Mouse (Mus musculus) limb, embryonic 12.5 days (tissue): ENCODE measurements around the gene Gm15127. TPM values are rescaled to one million over a fixed set of nuclear protein-coding genes. Genes with fewer than 3 reads are reported as not detected.
"Not testable (repeated sequence)": the region's sequence is repeated elsewhere in the genome, so short reads cannot be mapped to it uniquely, and the experiment has no call there.

Experiments used
- ATAC-seq: fragments of 200-750 bp; cut with Nextera tagmentation; 2 replicates; pipeline ENCODE4 v1.8.0; 2017; ENCODE audit warnings: low read depth, moderate TSS enrichment; ENCODE audit not compliant: insufficient number of reproducible peaks, insufficient read depth, low FRiP score, low TSS enrichment
- H3K27ac ChIP-seq: fragments of 300-500 bp; sonication (generic); 2 replicates; pipeline ENCODE4 v1.5.1; 2016; ENCODE audit warnings: mild to moderate bottlenecking, moderate library complexity
- H3K27me3 ChIP-seq: fragments of 300-500 bp; sonication (generic); 2 replicates; pipeline ENCODE4 v1.6.1; 2016; ENCODE audit warnings: mild to moderate bottlenecking, moderate library complexity
- H3K36me3 ChIP-seq: fragments of 300-500 bp; sonication (generic); 2 replicates; pipeline ENCODE4 v1.6.1; 2016; ENCODE audit warnings: mild to moderate bottlenecking, moderate library complexity
- H3K4me1 ChIP-seq: fragments of 300-500 bp; sonication (generic); replicated peaks from 2 replicates; pipeline ENCODE4 v1.6.1; 2016
- H3K4me2 ChIP-seq: fragments of 300-500 bp; sonication (generic); 2 replicates; pipeline ENCODE4 v1.6.1; 2016; ENCODE audit warnings: mild to moderate bottlenecking, moderate library complexity
- H3K4me3 ChIP-seq: fragments of 300-500 bp; sonication (generic); replicated peaks from 2 replicates; pipeline ENCODE4 v1.5.1; 2016; ENCODE audit warnings: mild to moderate bottlenecking
- H3K9ac ChIP-seq: fragments of 300-500 bp; sonication (generic); replicated peaks from 2 replicates; pipeline ENCODE4 v1.6.1; 2016; ENCODE audit warnings: mild to moderate bottlenecking, moderate library complexity
- H3K9me3 ChIP-seq: fragments of 300-500 bp; sonication (generic); 2 replicates; pipeline ENCODE4 v1.6.1; 2016; ENCODE audit warnings: mild to moderate bottlenecking, moderate library complexity
- WGBS: fragments of 180-500 bp; shearing (Covaris S2); methylation state at CpG from one replicate; pipeline ENCODE4 v1.1.7; 2016; 5-methylcytosine and 5-hydroxymethylcytosine counted together
- polyA plus RNA-seq: library from polyadenylated mRNA; unstranded; fragments of >200 nt; fragmentation: Nextera tagmentation; extraction: Ambion mirVana; gene quantifications from 2 replicates; pipeline ENCODE4 v1.2.1, GENCODE M21; 2016

Gm15127 gene
- not detected in 2 replicates for polyA plus RNA-seq

GRCm38 (mm10) chrX:148663298-148663697, at the start of gene Gm15127:
Gm15127 (plus strand) TSS chrX:148663598.
- not testable (repeated sequence) for ATAC-seq, H3K36me3 ChIP-seq, H3K4me2 ChIP-seq, H3K9me3 ChIP-seq, H3K4me1 ChIP-seq, H3K27ac ChIP-seq, H3K9ac ChIP-seq, H3K4me3 ChIP-seq, H3K27me3 ChIP-seq
- whole genome bisulfite sequencing: 76% methylated on average over 2 of the region's 4 CpGs

- H3K4me3 ChIP-seq, H3K9ac ChIP-seq, H3K36me3 ChIP-seq, H3K9me3 ChIP-seq, H3K27me3 ChIP-seq, ATAC-seq, H3K4me1 ChIP-seq, H3K27ac ChIP-seq, H3K4me2 ChIP-seq: not testable (repeated sequence)
- WGBS: 86% methylated on average over 3 of the region's 7 CpGs
Observed at GRCm38 (mm10) chrX:148615053-148615452, 48.3 kb upstream of the Gm15127 start, which contains the start of gene Gm8334. Gm8334 (minus strand) TSS chrX:148615153.

- not testable (repeated sequence) for H3K27ac ChIP-seq, H3K27me3 ChIP-seq, H3K4me2 ChIP-seq, H3K9ac ChIP-seq, ATAC-seq, H3K9me3 ChIP-seq, H3K36me3 ChIP-seq, H3K4me1 ChIP-seq, H3K4me3 ChIP-seq
- 12% methylated on average over 1 of the region's 1 CpGs for WGBS
Observed at GRCm38 (mm10) chrX:148676290-148676689, 12.9 kb downstream of the Gm15127 start.

Other genes starting within 250 kb of the Gm15127 start
- not detected in 2 replicates for gene Gm15114, start 174.6 kb upstream of the Gm15127 start, polyA plus RNA-seq
- gene Gm8334, start 48.4 kb upstream of the Gm15127 start, polyA plus RNA-seq: not detected in 2 replicates
- gene Luzp4, start 194.0 kb downstream of the Gm15127 start, polyA plus RNA-seq: not detected in 2 replicates